Mouse (Mus musculus): ENCODE results near the gene Prkci.

Gene Prkci

DNA sequence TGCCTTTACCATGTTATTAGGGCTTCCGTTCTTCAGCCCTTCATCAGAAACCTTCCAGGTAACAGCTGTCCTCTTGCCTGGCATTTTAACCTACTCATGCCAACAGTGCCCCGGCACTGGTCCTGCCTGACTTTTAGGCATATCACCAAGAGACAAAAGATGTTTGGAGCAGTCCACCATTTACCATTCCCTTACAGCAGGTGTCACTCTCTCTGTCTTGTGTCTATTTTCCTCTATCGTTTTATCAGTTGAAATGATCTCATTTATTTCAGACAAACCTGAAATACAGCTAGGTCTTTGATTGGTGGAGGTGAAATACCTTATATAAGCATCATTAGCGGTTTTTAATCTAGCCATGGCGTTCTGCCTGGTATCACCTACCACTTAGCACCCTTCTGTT lies 53.5 kb downstream of the Prkci start:
- no peak for DNase-seq (ENCODE audit: low spot score)

DNA sequence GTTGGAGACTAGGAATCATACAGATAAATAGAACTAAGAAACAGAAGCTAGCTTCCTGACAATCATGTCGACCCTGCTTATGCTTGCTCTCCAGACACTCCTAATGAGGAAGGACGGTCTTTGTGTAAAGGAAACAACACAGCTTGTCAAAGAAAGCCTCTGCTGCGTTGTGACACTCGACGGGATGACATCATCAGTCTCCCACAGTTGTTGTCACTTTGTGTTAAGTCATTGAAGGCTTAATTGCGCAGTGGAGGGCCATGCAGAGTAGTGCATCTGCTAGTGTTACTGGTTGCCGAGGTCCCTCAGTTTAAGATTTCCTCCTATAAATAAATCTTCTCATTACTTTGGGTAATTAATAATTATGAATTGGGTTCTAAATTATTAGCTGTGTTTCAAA lies 54.8 kb downstream of the Prkci start:
- no peak for DNase-seq (ENCODE audit: low spot score)

DNA sequence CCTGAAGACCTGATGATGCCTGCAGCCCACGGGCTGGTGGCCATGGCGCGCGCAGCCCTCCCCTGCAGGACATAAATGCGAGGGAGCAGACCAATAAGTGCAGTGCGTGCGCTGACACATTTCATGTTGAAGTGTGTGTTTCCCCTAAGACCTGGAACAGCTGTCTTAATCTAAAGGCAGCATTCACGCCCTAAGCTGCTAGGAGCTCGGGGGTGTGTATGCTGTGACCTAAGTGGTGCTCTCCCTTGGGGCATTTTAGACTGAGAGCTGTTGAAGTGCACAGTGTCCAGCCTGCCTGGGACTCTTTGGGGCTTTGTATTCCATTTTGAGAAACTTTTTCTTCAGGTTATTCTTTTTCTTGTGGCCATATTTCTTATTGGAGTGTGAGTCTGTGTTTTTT lies 56.2 kb downstream of the Prkci start:
- DNase-seq (ENCODE audit: low spot score), result no peak

DNA sequence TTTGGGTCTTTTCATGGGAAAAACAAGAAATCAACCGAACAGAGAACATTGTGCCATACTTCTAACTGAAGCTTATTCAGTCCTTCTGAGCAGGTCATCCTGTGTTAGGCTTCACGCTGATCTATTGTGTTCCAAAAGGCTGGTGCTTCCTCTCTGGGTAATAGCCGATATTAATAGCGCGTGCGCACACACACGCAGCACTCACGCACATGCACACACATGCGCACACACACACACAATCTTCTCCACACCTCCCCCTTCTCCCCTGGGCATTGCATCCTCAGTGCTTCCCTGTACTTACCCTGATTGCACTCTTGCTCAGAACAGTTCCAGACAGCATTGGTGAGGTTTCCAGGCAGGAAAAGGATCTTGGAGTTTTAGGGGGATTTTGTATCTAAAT lies 57.6 kb downstream of the Prkci start:
- no peak for DNase-seq (ENCODE audit: low spot score)

DNA sequence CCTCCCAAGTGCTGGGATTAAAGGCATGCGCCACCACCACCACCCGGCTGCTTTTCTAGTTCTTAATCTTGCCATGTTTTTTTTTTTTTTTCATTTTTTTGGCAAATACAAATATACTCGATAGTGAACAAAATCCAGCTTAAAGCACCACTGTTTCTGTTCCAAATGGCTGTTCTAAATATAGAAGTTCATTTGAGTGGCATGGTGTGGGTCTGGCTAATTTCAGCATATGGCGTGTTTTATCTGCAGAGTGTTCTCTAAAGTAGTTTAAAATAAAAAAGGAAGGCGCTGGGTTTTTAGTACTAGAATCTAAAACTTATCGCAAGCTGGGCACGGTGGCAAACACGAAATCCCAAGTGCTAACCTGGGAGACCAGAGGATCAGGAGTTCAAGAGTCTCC lies 59.3 kb downstream of the Prkci start:
- no peak for DNase-seq (ENCODE audit: low spot score)

DNA sequence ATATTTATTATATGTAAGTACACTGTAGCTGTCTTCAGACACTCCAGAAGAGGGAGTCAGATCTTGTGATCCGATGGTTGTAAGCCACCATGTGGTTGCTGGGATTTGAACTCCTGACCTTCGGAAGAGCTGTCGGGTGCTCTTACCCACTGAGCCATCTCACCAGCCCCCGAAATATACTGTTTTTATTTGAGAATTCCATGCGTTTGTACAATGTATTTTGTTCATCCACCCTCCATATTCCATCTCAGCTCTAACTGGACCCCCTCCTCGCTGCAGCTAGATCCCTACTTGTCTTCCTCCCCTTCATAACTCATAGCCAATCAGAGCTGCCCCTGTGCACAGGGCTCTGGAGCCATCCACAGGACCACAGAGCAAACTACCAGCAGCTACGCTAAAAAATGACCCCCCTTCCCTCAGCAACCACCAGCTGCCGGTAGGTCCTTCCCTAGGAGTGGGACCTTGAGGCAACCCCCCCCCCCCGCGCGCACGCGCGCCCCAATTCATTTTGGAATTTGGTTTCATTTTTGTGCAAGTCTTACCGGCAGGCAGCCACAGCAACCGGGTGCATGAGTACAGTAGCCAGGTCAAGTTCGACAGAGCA lies 60.6 kb downstream of the Prkci start:
- no peak for DNase-seq (ENCODE audit: low spot score)

DNA sequence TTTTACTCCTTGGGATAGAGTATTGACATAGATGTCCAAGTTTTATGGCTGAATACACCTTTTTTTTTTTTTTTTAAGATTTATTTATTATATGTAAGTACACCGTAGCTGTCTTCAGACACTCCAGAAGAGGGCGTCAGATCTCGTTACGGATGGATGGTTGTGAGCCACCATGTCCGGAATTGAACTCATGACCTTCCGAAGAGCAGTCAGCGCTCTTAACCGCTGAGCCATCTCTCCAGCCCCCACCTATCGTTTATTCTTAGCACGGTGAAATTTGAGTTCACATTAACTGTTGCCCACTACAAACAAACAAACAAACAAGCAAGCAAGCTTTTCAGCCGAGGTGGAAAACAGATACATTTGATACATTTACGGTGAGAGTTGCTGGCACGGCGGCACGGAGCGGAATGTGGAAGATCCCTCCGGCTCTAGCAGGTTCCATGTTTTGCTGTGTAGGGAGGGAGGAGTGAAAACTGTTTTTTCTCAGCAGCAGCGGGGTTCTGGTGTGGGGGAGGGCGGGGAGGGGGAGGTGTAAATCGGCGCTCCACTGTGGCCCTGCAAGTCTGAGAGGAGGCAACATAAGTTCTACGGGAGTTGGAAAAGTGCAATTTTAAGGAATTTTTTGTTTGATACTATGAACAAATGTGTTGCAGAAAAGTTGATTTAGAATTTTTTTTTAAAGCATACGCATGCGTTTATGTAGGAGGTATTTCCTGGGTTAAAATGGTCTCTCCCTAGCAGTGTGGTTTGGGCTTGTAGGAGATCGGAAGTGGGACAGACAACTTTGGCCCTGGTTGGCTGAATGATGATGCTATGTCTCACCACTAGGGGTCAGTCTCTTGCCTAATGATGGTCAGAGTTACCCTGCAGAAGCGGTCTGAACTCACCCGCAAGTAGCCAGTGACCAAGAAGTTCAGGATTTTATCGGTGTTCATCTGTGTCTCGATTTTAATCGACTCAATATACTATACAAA lies 61.4 kb downstream of the Prkci start:
- DNase-seq (ENCODE audit: low spot score), result no peak

DNA sequence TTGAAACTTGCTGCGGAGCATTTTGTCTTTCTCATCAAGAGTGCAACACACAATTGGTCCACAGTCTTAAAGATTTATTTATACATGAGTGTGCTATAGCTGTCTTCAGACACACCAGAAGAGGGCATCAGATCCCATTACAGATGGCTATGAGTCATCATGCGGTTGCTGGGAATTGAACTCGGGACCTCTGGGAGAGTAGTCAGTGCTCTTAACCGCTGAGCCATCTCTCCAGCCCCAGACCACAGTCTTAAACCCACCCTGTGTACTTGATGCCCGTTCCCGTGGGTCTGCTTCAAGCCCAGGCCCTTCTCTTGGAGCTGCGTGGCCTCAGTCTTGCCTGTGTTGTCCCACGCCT lies 65.2 kb downstream of the Prkci start:
- DNase-seq (ENCODE audit: low spot score), result no peak

DNA sequence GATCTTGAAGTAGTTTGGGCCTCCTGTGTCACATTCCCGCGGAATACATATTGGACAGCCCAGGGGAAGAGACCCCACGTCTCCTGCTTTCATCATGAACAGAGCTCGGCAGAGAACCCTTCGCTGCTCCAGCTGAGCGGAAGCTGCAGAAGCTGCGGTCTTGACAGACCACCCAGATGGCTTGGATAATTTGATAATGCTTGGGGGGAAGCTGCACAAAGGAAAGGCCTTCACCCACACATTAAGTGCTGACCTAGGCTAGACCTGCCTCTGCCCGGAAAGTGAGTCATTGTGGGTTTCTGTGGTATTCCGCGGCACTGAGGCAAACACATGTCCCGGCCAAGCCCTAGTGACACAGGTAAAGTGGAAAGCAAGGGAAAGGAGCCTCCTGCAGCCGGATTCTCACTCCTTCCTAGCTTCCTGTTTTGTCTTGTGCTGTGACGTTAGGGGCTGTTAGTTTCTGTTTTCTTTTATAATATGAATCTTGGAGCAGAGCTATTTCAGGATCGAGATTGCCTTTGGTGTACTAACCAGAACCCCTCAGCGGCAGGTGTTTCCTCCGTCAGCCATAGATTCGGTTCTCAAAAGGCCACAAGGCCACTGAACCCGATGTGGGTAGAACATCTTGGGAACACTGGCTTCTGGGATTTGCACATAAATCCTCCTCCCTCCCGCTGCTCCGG lies 65.7 kb downstream of the Prkci start:
- no peak for DNase-seq (ENCODE audit: low spot score)

DNA sequence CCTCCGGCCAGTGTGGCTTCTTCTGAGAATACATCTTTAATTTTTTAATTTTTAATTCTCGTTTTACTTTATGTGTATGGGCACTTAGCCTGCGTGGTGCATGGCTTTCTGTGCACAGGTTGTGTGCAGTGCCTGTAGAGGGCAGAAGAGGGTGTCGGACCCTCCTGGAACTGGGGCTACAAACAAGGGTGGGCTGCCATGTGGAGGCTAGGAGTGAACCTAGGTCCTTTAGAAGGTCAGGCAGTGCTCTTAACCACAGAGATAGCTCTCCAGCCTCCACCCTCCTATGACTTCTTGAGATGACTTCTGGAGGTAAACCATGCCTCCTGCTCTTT lies 66.2 kb downstream of the Prkci start:
- DNase-seq (ENCODE audit: low spot score), result no peak

DNA sequence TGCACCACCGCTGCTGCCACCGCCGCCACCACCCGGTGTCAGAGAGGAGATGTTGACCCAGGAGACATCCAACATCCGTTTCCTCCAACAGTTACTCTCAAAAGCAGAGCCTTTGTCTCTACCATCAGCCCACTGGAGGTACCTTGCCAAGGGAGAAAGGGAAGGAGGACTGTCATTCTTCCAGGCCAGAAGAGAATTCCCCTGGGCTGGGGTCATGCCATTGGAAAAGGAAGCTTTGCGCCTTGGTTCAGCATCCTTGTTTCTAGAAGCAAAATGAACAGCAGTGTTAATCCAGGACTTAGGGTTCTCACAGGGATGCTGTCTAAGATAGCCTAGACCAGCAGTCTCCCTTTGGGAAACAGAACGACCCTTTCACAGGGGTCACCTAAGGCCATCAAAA lies 66.8 kb downstream of the Prkci start:
- no peak for DNase-seq (ENCODE audit: low spot score)

DNA sequence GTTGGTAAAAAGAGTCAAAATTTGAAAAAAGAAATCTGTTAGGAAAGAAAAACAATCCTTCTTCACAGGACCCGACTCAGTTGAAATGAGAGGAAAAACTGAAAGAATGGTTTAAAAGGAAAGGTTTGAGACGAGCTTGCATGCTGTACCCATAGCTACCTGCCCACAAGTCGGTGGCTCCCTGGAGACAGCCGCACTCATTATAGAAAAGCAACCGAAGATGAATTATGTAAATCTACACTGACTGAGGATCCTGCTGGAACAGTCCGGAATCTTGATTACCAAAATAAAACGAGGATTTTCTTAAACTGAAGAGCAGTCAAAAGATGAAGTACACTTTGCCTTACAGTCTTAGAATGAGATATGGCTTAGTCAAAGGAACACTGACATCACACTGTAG lies 72.9 kb downstream of the Prkci start:
- DNase-seq (ENCODE audit: low spot score), result no peak

DNA sequence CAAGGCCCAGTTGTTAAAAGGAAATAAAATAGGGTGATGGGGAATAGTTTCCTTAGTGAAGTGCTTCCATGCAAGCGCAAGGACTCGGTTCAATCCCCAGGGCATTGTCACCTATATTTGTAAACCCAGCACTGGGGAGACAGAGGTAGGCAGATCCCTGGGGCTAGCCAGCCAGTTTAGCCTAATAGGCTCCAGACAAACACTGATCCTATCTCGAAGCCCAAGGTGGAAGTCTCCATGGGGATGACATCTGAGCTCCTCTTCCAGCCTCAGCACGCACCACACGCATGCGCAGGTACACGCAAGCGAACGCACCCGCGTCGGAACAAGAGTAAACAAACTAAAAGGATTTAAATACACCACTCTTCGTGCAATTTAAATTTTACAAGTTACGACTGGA lies 76.3 kb downstream of the Prkci start:
- no peak for DNase-seq (ENCODE audit: low spot score)

DNA sequence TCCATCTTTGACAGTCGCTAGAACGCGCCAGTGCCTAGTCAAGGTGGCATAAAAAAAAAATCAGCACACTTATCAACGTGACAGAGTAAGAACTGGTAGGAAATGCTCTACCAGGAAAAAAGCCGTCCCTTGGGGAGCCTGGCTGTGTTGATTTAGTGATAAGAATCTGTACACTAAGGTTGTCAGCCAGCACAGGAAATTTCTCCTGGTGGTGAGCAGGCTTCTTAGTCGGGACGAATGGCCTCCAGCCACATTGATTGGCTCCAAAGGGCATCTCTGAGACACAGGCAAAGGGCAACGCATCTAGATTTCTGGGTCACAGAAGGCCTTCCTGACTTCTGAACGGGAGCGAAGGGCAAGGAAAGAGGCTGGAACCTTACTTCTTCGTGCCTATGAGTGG lies 80.3 kb downstream of the Prkci start:
- DNase-seq (ENCODE audit: low spot score), result no peak

DNA sequence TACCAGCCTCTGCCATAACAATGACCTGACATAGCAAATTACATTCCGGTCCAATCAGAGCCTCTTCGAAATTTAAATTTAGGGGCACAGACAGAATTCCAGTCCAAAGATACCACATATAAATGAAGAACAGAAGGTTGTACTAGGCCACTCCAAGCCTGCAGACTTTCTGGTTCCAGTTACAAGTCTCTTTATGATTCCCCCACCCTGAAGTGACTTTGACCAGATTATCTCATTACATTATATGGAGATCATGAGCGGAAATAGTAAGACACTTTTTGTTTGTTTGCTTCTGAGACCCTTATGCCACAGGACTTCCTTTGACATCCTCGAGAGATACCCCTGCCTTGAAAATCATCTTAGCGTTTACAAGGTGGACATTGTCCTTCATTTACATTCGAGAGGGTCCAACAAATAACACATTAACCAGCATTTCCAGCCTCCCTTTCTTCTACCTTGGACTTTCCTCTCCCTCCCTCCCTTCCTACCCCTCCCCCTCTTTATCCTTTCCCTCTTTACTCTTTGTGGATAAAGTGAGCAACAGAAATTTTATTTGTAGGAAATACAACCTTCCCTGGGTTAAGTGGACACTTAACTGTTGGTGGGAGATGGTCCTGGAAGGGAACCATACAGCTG lies 81.6 kb downstream of the Prkci start:
- DNase-seq (ENCODE audit: low spot score), result no peak

DNA sequence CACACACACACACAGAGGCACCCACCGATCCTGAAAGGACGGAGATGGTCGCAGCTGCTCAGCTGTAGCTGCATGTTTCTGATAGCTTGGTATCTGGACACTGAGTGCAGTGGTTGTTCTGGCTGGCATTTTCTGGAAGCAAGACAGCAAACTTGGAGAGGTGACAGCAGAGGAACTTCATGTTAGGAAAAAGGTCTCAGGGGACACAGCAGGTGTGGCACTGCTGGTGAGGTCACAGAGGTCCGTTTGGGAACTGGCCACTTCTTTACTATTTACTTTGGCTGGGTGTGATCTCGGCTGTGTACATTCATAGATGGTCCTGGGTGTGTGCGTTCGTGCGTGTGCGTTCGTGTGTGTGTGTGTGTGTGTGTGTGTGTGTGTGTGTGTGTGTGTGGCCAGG lies 83.9 kb downstream of the Prkci start:
- DNase-seq (ENCODE audit: low spot score), result no peak

DNA sequence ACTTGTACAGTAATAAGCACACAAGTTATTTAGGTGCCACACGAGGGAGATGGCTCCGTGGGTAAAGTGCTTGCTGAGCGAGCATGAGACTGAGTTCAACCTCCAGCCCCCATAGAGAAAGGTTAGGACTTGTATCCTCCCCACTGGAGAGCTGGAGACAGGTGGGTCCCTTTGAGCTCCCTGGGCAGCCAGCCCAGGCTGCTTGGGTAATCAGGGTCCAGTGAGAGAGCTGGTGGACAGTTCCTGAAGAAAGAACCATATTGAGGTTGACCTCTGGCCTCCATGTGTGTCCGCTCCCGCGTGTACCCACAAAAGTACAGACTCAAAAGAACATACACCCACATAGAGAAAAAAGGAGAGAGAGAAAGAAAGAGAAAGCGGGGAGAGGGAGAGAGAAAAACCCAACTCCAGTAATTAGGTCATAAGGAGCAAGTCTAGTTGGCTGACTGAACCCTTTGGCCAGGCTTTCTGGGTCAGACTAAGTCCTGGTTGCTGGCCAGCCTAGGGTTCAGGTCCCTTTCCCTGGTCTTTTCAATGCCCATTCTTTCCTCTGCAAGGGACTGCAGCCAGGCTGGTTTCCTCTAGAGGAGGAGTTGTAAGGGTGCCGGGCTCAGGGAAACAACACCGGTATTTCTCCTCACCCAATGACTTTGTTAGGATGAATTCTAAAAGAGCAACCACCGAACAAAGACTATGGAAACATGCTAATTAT lies 85.4 kb downstream of the Prkci start:
- no peak for DNase-seq (ENCODE audit: low spot score)

DNA sequence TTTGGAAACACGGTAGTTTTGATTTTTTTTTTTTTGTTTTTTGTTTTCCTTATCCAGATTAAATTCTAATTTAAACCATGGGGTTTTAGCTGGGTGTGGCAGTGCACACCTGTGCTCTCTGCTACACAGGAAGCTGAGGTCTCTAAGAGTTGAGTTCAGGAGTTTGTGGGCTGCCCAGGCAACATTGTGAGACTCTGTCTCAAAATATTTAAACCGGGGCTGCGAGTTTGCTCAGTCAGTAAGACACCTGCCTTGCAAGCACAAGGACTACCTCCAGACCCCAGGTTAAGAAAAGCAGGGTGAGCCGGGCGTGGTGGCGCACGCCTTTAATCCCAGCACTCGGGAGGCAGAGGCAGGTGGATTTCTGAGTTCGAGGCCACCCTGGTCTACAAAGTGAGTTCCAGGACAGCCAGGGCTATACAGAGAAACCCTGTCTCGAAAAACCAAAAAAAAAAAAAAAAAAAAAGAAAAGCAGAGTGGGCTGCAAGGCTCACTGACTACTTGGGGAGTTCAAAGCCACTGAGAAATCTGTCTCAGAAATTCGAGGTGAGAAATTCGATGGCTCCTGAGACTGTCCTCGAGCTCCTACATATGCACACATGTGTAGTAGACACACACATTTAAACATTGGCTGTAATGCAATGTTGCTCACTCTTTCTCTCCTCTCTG lies 87.4 kb downstream of the Prkci start:
- no peak for DNase-seq (ENCODE audit: low spot score)

DNA sequence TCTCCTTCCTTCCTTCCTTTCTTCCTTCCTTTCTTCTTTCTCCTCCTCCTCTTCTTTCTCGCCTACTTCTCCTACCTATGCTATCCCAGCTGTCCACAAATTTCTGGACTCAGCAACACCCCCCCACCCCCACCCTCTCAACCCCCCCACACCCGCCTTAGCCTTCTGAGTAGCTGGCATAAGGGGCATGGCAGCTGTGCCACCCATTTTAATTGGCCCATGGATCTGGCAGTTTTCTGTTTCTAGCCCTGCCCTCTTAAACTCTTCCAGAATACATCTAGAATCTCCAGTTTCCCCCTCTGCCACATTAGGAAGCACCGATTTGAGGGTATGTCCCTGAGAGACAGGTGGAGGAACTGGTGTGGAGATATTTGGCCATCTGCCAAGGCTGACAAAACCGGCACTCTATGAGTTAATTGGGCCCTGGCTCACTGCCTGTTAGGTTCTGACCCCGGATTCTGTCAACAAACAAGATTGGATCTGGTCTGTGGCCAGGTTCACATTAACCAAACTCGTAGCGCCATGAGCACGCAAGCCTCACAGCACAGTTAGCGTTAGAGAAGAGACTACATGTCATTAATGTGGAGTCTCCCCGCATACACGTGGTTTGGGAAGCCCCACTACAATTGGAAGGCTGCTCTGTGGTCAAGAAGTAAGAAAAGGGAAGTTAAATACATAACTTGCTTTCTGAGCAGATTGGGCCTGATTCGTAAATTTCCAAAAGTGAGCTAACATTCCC lies 88.1 kb downstream of the Prkci start:
- no peak for DNase-seq (ENCODE audit: low spot score)

DNA sequence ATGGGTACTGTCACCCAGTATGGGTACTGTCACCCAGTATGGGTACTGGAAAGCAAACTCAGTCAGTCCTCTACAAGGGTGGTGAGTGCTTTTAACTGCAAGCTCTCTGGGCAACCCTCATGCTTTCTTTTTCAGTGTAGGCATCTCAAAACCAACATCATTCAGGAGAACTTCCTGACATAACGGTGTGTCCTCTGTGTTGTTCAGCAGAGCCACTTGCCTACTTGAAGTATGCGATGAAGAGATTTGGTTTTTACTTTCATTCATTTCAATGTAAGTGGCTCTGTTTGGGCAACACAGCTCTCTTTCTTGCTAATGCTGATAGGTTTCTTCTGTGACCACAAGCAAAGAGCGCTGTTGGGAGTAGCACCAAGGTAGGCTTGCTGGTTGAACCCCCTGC lies 89.5 kb downstream of the Prkci start:
- no peak for DNase-seq (ENCODE audit: low spot score)

Measured in urinary bladder, postnatal 10 days (tissue).